Mouse (Mus musculus): Measurements from ENCODE around the gene Gm49601. TPM values are rescaled to one million over a fixed set of nuclear protein-coding genes. Genes with fewer than 3 reads are reported as not detected.

Gene Gm49601
- total and polyA plus RNA-seq, 3 experiments: 1.4 TPM; not detected in 2

GRCm38 (mm10) chr16:18574196-18574595, 52.0 kb downstream of the Gm49601 start:
- Histone ChIP-seq H3K27ac (ENCODE audit: insufficient read depth, low read depth) (no peak overlapping the region), H3K9ac (ENCODE audit: insufficient read depth, low read depth) (no peak overlapping the region), H3K9me3 (replicated peaks; ENCODE audit: low read length) (no peaks in the 10 kb centered on the region), H3K36me3 (replicated peaks in 1 of 2; ENCODE audit: control insufficient read depth in 1 of 2, insufficient read depth in 1 of 2, low read length in 1 of 2) (no peaks in the 10 kb centered on the region), H3K4me1 (ENCODE audit: control insufficient read depth in 1 of 2, insufficient read depth in 2 of 2) (peaks cover 0 to 5% of the 10 kb centered on the region in 2 experiments; a peak in 2 of 4 replicates), H3K79me2 (replicated peaks; ENCODE audit: control insufficient read depth, extremely low read depth, insufficient read depth, poor library complexity, severe bottlenecking) (no peaks in the 10 kb centered on the region), H3K27me3 (replicated peaks) (no peaks in the 10 kb centered on the region), H3K4me2 (ENCODE audit: insufficient read depth, low read depth, poor library complexity, severe bottlenecking) (no peak overlapping the region), H3K4me3 (replicated peaks in 1 of 3; ENCODE audit: low read depth in 2 of 3, low read length in 2 of 3, poor library complexity in 1 of 3) (no peak overlapping the region)
- dilution Hi-C loops (cut with MboI; ENCODE audit: extremely low pct_ligation_motif_present, extremely low pct_unique_long_range_greater_than_20kb, low sequenced_read_pairs) (no loop called here), in situ Hi-C loops (cut with MboI; ENCODE audit: low pct_ligation_motif_present, low pct_unique_long_range_greater_than_20kb, low sequenced_read_pairs) (no loop called here)
- TF ChIP-seq ELF1 (IDR thresholded peaks at IDR 0.05; ENCODE audit: low read depth, low read length): no peak
- no peak for TF ChIP-seq CTCF (conservative IDR thresholded peaks at IDR 0.05 in 1 of 2, IDR thresholded peaks at IDR 0.05 in 1 of 2; ENCODE audit: low read depth in 2 of 2, low read length in 2 of 2)
- no peak for TF ChIP-seq MXI1 (IDR thresholded peaks at IDR 0.05; ENCODE audit: low read depth, low read length)
- TF ChIP-seq PAX5 (IDR thresholded peaks at IDR 0.05; ENCODE audit: low read length): no peak
- no peak for TF ChIP-seq POLR2AphosphoS2 (IDR thresholded peaks at IDR 0.05; ENCODE audit: low read depth, low read length)
- TF ChIP-seq JUND (conservative IDR thresholded peaks at IDR 0.05; ENCODE audit: low read depth, low read length): no peak
- TF ChIP-seq SMC3 (IDR thresholded peaks at IDR 0.05; ENCODE audit: low read depth, low read length): no peak
- no peak for TF ChIP-seq NRF1 (IDR thresholded peaks at IDR 0.05; ENCODE audit: low read depth, low read length)
- no peak for TF ChIP-seq RAD21 (IDR thresholded peaks at IDR 0.05; ENCODE audit: low read depth, low read length)
- TF ChIP-seq KAT2A (IDR thresholded peaks at IDR 0.05; ENCODE audit: insufficient replicate concordance, low read length): no peak
- no peak for TF ChIP-seq UBTF (IDR thresholded peaks at IDR 0.05; ENCODE audit: low read depth, low read length)
- no peak for TF ChIP-seq ZMIZ1 (IDR thresholded peaks at IDR 0.05; ENCODE audit: low read depth, low read length)
- no peak for TF ChIP-seq ZNF384 (IDR thresholded peaks at IDR 0.05; ENCODE audit: low read depth, low read length)
- TF ChIP-seq JUN (IDR thresholded peaks at IDR 0.05; ENCODE audit: insufficient read depth, low read depth, low read length): no peak
- TF ChIP-seq TCF12 (IDR thresholded peaks at IDR 0.05; ENCODE audit: low read depth, low read length): no peak
- no peak for TF ChIP-seq TBP (conservative IDR thresholded peaks at IDR 0.05; ENCODE audit: low read depth, low read length)
- no peak for TF ChIP-seq E2F4 (IDR thresholded peaks at IDR 0.05; ENCODE audit: insufficient replicate concordance, low read depth, low read length)
- no peak for TF ChIP-seq GABPA (IDR thresholded peaks at IDR 0.05; ENCODE audit: insufficient replicate concordance, low read depth, low read length)
- DNase-seq (ENCODE audit: extremely low read depth): no peak

Other genes with a start within 250 kb of the Gm49601 start
- 19.4 and 22.0 TPM in 2 replicates for gene Txnrd2, start 200.0 kb downstream of the Gm49601 start, total RNA-seq (2012; rRNA removed)
- 14.6 and 15.1 TPM in 2 replicates for gene Txnrd2, start 200.0 kb downstream of the Gm49601 start, total RNA-seq (2014; rRNA removed)
- 24.1 and 32.2 TPM in 2 replicates for gene Txnrd2, start 200.0 kb downstream of the Gm49601 start, polyA plus RNA-seq (2012; ENCODE audit: insufficient read length, low read depth)
- 81.3 and 84.8 TPM in 2 replicates for gene Comt, start 199.6 kb downstream of the Gm49601 start, total RNA-seq (2012; rRNA removed)
- gene Comt, start 199.6 kb downstream of the Gm49601 start, total RNA-seq (2014; rRNA removed): 91.6 and 98.9 TPM in 2 replicates
- gene Comt, start 199.6 kb downstream of the Gm49601 start, polyA plus RNA-seq (2012; ENCODE audit: insufficient read length, low read depth): 69.7 and 74.0 TPM in 2 replicates
- gene Gnb1l, start 127.7 kb downstream of the Gm49601 start, total RNA-seq (2012; rRNA removed): 21.5 and 22.3 TPM in 2 replicates
- 15.9 and 16.8 TPM in 2 replicates for gene Gnb1l, start 127.7 kb downstream of the Gm49601 start, total RNA-seq (2014; rRNA removed)
- gene Gnb1l, start 127.7 kb downstream of the Gm49601 start, polyA plus RNA-seq (2012; ENCODE audit: insufficient read length, low read depth): 25.5 and 26.9 TPM in 2 replicates
- 9.8 and 11.0 TPM in 2 replicates for gene Rtl10, start 127.5 kb downstream of the Gm49601 start, total RNA-seq (2012; rRNA removed)
- gene Rtl10, start 127.5 kb downstream of the Gm49601 start, total RNA-seq (2014; rRNA removed): 2.1 and 4.8 TPM in 2 replicates
- 12.3 and 21.1 TPM in 2 replicates for gene Rtl10, start 127.5 kb downstream of the Gm49601 start, polyA plus RNA-seq (2012; ENCODE audit: insufficient read length, low read depth)
- gene Tbx1, start 35.8 kb downstream of the Gm49601 start, total RNA-seq (2012; rRNA removed): 0.04 TPM in 1 of 2 replicates, not detected in the other
- not detected in 2 replicates for gene Tbx1, start 35.8 kb downstream of the Gm49601 start, total RNA-seq (2014; rRNA removed)
- gene Tbx1, start 35.8 kb downstream of the Gm49601 start, polyA plus RNA-seq (2012; ENCODE audit: insufficient read length, low read depth): not detected in 2 replicates
- gene Gp1bb, start 4.0 kb downstream of the Gm49601 start, total RNA-seq (2012; rRNA removed): not detected in 2 replicates
- not detected in 2 replicates for gene Gp1bb, start 4.0 kb downstream of the Gm49601 start, total RNA-seq (2014; rRNA removed)
- gene Gp1bb, start 4.0 kb downstream of the Gm49601 start, polyA plus RNA-seq (2012; ENCODE audit: insufficient read length, low read depth): not detected in 2 replicates
- 1.8 and 3.9 TPM in 2 replicates for gene Sept5, start 3.5 kb upstream of the Gm49601 start, total RNA-seq (2012; rRNA removed)
- gene Sept5, start 3.5 kb upstream of the Gm49601 start, total RNA-seq (2014; rRNA removed): 0.20 and 0.63 TPM in 2 replicates
- gene Sept5, start 3.5 kb upstream of the Gm49601 start, polyA plus RNA-seq (2012; ENCODE audit: insufficient read length, low read depth): 0.35 and 0.56 TPM in 2 replicates
- gene Cldn5, start 150.4 kb upstream of the Gm49601 start, total RNA-seq (2012; rRNA removed): not detected in 2 replicates
- not detected in 2 replicates for gene Cldn5, start 150.4 kb upstream of the Gm49601 start, total RNA-seq (2014; rRNA removed)
- gene Cldn5, start 150.4 kb upstream of the Gm49601 start, polyA plus RNA-seq (2012; ENCODE audit: insufficient read length, low read depth): not detected in 2 replicates
- 43.6 and 54.5 TPM in 2 replicates for gene Ufd1, start 185.4 kb upstream of the Gm49601 start, total RNA-seq (2012; rRNA removed)
- gene Ufd1, start 185.4 kb upstream of the Gm49601 start, total RNA-seq (2014; rRNA removed): 62.6 and 68.6 TPM in 2 replicates
- 78.4 and 80.8 TPM in 2 replicates for gene Ufd1, start 185.4 kb upstream of the Gm49601 start, polyA plus RNA-seq (2012; ENCODE audit: insufficient read length, low read depth)
- 144 and 156 TPM in 2 replicates for gene Cdc45, start 185.6 kb upstream of the Gm49601 start, total RNA-seq (2012; rRNA removed)
- gene Cdc45, start 185.6 kb upstream of the Gm49601 start, total RNA-seq (2014; rRNA removed): 136 and 141 TPM in 2 replicates
- gene Cdc45, start 185.6 kb upstream of the Gm49601 start, polyA plus RNA-seq (2012; ENCODE audit: insufficient read length, low read depth): 117 and 127 TPM in 2 replicates
- 69.9 and 84.9 TPM in 2 replicates for gene 2510002D24Rik, start 210.2 kb upstream of the Gm49601 start, total RNA-seq (2012; rRNA removed)
- 66.2 and 70.2 TPM in 2 replicates for gene 2510002D24Rik, start 210.2 kb upstream of the Gm49601 start, total RNA-seq (2014; rRNA removed)
- gene 2510002D24Rik, start 210.2 kb upstream of the Gm49601 start, polyA plus RNA-seq (2012; ENCODE audit: insufficient read length, low read depth): 63.9 and 78.0 TPM in 2 replicates
- 2.9 and 3.9 TPM in 2 replicates for gene Gm28539, start 210.2 kb upstream of the Gm49601 start, total RNA-seq (2012; rRNA removed)
- 0.35 TPM in 1 of 2 replicates, not detected in the other for gene Gm28539, start 210.2 kb upstream of the Gm49601 start, total RNA-seq (2014; rRNA removed)
- gene Gm28539, start 210.2 kb upstream of the Gm49601 start, polyA plus RNA-seq (2012; ENCODE audit: insufficient read length, low read depth): 12.2 and 23.9 TPM in 2 replicates

Data from CH12.LX (cell line).